Mouse (Mus musculus) left cerebral cortex, adult 9 months (tissue): ENCODE data around the gene Gfod2.

Experiments
- DNase-seq, 2 experiments: peaks; one replicate each; pipeline ENCODE4 v3.0.0; 2022; ENCODE audit warnings: low spot score in 2 of 2

Gene Gfod2

DNA sequence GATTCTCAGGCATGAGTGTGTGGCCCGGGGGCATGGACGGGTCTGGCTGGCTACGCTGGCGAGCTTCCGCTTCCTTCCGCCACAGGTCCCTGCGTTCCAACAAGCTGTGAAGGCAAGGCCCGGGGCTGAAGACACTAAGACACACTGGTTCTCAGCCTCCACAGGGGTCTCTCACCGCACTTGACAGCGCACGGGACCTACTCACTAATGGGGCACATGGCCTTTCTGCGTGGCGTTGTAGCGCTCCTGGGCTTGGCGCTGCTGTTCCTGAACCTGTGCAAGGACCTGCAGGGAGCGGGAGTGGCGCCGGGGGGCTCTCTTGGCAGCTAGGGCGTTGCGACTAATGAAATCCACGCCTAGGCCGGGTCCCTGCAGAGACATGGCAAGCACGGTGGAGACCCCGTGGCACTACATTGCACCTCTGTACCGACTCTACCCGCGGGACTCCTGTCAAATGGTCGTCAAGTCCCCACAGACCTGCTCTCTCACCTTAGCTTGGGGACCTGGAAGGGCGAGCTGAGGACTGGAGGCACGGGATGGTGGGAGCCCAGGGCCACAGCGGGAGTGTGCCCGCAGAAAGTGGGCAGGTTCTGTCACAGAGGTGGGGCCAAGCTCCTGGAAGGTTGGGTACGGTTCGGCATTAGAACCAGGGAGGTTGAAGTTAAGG lies 54.2 kb downstream of the Gfod2 start:
- no peak for DNase-seq

DNA sequence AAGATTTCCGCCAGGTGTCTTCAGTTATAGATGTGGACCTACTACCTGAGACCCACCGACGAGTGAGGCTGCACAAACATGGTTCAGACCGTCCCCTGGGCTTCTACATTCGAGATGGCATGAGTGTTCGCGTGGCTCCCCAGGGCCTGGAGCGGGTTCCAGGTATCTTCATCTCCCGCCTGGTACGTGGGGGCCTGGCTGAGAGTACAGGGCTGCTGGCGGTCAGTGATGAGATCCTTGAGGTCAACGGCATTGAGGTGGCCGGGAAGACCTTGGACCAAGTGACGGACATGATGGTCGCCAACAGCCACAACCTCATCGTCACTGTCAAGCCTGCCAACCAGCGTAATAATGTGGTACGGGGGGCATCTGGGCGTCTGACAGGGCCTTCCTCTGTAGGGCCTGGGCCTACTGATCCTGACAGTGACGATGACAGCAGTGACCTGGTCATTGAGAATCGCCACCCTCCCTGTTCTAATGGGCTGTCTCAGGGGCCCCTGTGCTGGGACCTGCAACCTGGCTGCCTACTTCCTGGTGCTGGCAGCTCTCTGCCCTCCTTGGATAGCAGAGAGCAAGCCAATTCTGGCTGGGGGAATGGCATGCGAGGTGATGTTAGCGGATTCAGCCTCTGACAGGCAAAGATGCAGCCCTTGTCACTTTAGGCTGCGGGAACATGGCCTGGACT lies 55.6 kb downstream of the Gfod2 start:
- no peak for DNase-seq

- DNase-seq = peak in 1 of 2 experiments; percentile 24
Observed at GRCm38 (mm10) chr8:105702001-105702401, 56.5 kb downstream of the Gfod2 start.

GRCm38 (mm10) chr8:105700966-105701824 lies 57.3 kb downstream of the Gfod2 start, which contains the start of the genes Acd and Pard6a:
Gene Acd, minus strand, starts transcription at chr8:105701102.
Gene Pard6a, plus strand, starts transcription at chr8:105701148.
- DNase-seq = peak; percentile 87 to 95

DNA sequence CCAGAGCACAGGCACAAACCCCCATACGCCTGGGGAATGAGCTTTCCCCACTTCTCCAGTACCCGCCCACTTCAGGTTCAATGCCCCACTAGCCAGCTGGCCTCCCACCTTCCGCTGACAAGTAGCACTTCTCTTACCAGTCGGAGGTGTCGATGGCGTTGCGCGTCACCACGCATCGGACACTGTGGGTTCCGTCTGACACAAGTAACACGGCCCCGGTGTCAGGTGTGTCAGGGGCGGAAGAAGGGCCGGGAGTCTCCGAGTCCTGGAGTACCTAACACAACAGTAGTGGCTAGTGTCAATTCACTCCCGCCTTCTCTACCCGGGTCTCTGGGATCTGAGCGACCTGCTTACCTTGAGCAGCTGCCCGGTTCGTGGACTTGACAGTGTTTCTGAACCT lies 57.9 kb downstream of the Gfod2 start:
- peak; percentile 52 to 70 for DNase-seq

DNA sequence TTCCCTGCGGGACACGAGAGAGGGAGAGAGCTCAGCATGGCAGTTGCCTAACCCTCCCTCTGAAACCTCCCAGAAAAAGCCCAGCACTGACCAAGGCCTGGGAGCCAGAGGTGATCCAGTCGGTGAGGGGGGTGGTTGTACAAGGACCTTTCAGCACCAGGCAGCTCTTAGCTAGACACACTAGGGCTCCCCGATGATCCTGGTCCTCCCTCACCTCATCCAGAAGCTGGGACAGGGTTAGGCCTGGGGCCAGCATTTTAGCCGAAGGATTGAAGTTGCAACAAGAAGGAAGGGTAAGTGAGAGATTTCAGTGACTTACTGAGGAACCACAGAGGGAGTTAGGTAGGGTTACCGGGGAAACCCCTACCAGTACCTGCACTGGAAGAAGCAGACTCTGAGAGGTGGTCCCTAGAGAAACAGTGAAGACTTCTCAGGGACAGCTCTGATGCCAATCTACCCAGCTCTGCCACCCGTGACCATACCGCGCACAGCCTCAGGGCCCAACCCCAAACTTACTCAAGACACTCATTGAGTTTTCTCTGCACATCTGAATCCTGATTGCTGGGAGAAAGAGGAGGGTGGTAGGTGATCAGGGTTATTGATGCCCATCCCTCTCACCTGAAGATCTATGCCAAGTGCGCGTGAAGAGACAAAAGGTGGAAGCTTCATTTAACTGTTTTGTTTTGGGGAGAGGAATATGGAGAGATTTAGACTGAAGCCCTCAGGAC lies 58.8 kb downstream of the Gfod2 start:
- DNase-seq = no peak

- no peak for DNase-seq
Observed at GRCm38 (mm10) chr8:105698734-105699133, 59.7 kb downstream of the Gfod2 start.

DNA sequence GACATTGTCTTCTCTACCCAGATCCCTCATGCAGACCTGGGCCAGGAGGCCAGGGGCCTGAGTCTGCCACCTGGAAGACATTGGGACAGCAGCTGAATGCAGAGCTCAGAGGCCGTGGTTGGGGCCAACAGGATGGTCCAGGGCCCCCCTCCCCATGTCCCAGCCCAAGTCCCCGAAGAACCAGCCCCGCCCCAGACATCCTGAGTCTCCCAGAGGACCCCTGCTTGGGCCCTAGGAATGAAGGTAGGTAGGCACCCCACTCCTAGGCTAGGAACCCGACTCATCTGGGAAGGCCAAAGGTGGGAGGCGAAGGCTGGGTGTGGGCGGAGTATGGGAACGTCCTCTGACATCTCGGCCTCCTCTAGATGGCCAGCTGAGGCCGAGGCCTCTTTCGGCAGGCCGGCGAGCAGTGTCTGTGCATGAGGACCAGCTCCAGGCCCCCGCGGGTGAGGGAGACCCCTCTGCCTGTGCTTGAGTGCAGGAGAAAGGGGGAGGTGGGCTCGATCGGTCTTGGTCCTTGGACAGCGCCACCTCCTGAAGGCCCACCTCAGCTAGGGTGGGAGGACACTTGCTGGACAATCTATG lies 61.2 kb downstream of the Gfod2 start:
- no peak for DNase-seq

GRCm38 (mm10) chr8:105695080-105695780 lies 63.2 kb downstream of the Gfod2 start:
- DNase-seq = no peak

DNA sequence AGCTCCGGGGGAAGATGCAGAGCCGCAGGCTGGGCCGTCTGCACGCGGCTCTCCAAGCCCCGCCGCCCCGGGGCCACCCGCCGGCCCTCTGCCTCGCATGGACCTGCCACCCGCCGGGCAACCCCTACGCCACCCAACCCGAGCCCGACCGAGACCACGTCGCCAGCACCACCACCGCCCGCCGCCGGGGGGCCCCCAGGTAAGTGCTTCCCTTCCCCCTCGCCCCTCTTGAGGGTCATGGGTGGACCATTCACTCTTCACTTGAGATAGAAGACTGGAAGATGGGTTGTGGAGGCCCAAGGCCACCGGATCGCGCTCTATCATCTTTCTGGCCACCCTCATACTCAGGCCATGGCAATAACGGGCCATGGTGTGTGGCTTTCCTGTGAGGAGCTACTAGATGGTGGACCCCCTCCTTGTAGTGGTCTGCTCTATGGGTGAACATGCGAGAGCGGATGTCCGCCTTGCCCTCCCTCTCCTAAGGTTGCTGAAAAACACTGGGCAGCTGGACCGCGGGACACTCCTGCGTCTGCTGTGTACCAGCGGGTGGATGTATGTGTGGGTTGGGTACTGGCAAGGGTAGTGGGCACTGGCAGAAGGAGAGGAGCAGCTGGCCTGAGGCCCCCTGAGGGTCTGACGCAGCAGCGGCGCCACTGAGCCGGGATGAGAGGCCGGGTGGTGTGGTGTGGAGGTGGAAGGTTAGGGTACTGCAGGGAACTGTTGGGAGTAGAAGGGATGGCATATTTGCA lies 64.2 kb downstream of the Gfod2 start:
- DNase-seq = peak in 1 of 2 experiments; percentile 46

GRCm38 (mm10) chr8:105693648-105694047 lies 64.8 kb downstream of the Gfod2 start:
- DNase-seq = peak in 1 of 2 experiments; percentile 75

- DNase-seq = no peak
Observed at GRCm38 (mm10) chr8:105692449-105693182, 65.8 kb downstream of the Gfod2 start.

DNA sequence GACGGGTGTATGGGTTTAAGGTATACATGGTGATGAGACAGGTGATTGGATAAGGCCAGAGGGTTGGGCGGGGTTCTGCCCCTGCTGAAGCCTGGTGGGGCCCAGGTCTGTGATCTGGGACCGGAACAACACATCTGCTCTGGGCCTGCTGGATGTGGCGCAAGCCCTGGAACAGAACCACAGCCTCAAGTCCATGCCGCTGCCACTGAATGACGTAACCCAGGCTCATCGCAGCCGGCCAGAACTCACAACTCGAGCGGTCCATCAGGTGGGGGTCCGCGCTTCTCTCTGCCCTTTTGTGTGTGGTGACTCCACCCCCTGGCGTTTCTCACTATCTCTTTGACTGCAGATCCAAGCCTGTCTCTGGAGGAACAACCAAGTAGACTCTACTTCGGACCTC lies 67.5 kb downstream of the Gfod2 start:
- no peak for DNase-seq

DNA sequence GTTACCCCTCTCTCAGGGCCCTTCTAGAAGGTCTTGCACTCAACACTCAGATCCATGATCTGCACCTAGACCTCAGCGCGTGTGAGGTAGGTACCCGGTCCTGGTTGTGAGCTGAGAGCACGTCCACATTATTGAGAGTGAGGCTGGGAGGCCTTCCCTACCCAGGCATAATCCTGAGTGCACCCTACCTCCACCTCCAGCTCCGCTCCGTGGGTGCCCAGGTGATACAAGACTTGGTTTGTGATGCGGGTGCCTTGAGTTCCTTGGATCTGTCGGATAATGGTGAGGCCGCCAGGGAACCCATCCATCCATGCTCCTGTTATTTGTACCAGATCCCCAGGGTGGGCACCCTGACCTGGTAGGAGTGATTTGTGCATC lies 68.5 kb downstream of the Gfod2 start:
- no peak for DNase-seq

GRCm38 (mm10) chr8:105689256-105689982 lies 69.0 kb downstream of the Gfod2 start:
- DNase-seq = no peak

- no peak for DNase-seq
Observed at GRCm38 (mm10) chr8:105688242-105688752, 70.2 kb downstream of the Gfod2 start.

DNA sequence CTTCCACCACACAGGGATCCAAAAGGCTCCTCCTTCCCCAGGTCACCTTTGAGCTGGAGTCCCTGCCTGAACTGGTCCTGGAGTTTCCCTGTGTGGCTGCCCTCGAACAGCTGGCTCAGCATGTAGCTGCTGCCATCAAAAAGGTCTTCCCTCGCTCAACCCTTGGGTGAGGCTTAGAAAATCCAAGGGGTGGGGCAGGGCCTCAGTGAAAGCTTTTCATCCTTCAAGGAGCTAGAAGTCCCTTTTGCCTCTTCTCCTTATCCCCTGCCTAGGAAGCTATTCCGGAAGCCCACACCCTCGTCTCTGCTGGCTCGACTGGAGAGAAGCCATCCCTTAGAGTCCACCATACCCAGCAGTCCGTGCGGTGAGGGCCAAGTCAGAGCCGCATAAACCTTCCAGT lies 71.0 kb downstream of the Gfod2 start:
- DNase-seq = no peak

- no peak for DNase-seq
Observed at GRCm38 (mm10) chr8:105686551-105686950, 71.9 kb downstream of the Gfod2 start.
